Mouse (Mus musculus): Measurements from ENCODE around the gene Kyat3.
"Not testable (repeated sequence)": the region's sequence is repeated elsewhere in the genome, so short reads cannot be mapped to it uniquely, and the experiment has no call there.

Gene Kyat3

GRCm38 (mm10) chr3:142700442-142701322 is at the start of gene Kyat3:
Kyat3 (plus strand) TSS chr3:142701051.
- DNase-seq = peak; percentile 90

- DNase-seq = no peak
Observed at GRCm38 (mm10) chr3:142664723-142665122, 36.1 kb upstream of the Kyat3 start.

GRCm38 (mm10) chr3:142674607-142675006 is 26.2 kb upstream of the Kyat3 start:
- DNase-seq = no peak

GRCm38 (mm10) chr3:142687939-142688338 is 12.9 kb upstream of the Kyat3 start:
- DNase-seq = no peak

- DNase-seq = no peak
Observed at GRCm38 (mm10) chr3:142688353-142688752, 12.5 kb upstream of the Kyat3 start.

- DNase-seq = no peak
Observed at GRCm38 (mm10) chr3:142696517-142696916, 4.3 kb upstream of the Kyat3 start.

GRCm38 (mm10) chr3:142701407-142701989 is 647 bp downstream of the Kyat3 start:
- no peak for DNase-seq

- DNase-seq = no peak
Observed at GRCm38 (mm10) chr3:142706581-142707444, 6.0 kb downstream of the Kyat3 start.

- not testable (repeated sequence) for DNase-seq
Observed at GRCm38 (mm10) chr3:142708181-142708848, 7.5 kb downstream of the Kyat3 start.

- peak; percentile 44 for DNase-seq
Observed at GRCm38 (mm10) chr3:142708849-142709419, 8.1 kb downstream of the Kyat3 start.

GRCm38 (mm10) chr3:142710360-142711007 is 9.6 kb downstream of the Kyat3 start:
- no peak for DNase-seq

GRCm38 (mm10) chr3:142711372-142711771 is 10.5 kb downstream of the Kyat3 start:
- no peak for DNase-seq

GRCm38 (mm10) chr3:142712401-142713040 is 11.7 kb downstream of the Kyat3 start:
- not testable (repeated sequence) for DNase-seq

- no peak for DNase-seq
Observed at GRCm38 (mm10) chr3:142725481-142725880, 24.6 kb downstream of the Kyat3 start.

- DNase-seq = no peak
Observed at GRCm38 (mm10) chr3:142725969-142726672, 25.3 kb downstream of the Kyat3 start.

- no peak for DNase-seq
Observed at GRCm38 (mm10) chr3:142734291-142734690, 33.4 kb downstream of the Kyat3 start.

- no peak for DNase-seq
Observed at GRCm38 (mm10) chr3:142740896-142741295, 40.0 kb downstream of the Kyat3 start.

- DNase-seq = no peak
Observed at GRCm38 (mm10) chr3:142743973-142744898, 43.4 kb downstream of the Kyat3 start.

- no peak for DNase-seq
Observed at GRCm38 (mm10) chr3:142745076-142745475, 44.2 kb downstream of the Kyat3 start.
